Mouse (Mus musculus): ENCODE data around the gene Os9.

DNA sequence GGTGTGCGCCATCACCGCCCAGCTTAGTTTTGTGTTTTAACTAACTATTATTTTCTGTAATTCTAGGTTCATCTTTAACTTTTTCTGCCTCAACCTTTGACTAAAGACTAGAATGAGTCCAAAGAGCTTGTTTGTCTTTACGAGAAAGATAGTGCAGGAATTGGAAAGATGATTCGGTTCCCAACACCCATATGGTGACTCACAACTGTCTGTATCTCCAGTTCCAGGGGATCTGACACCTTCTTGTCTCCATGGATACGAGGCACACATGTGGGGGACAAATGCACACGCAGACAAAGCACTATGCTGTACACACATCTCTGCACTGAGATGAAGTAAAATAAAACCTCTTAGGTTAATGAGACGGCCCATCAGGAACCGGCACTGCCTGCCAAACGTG lies 39.1 kb upstream of the Os9 start:
- TF ChIP-seq POLR2A (IDR thresholded peaks at IDR 0.05; ENCODE audit: control insufficient read depth, low read depth, low read length), result no peak
- TF ChIP-seq CTCF (IDR thresholded peaks at IDR 0.05; ENCODE audit: control insufficient read depth, insufficient read depth, insufficient replicate concordance, low read depth, low read length), result no peak

Measured in testis, adult 2 months (tissue).